Mouse (Mus musculus): ENCODE measurements around the gene Srsf12. TPM values are rescaled to one million over a fixed set of nuclear protein-coding genes. Genes with fewer than 3 reads are reported as not detected.

Gene Srsf12
- polyA plus RNA-seq, 1 experiment from 2014 or later = 0.16 TPM

GRCm38 (mm10) chr4:33198117-33198516, 10.7 kb upstream of the Srsf12 start:
- Histone ChIP-seq H3K4me1 (ENCODE audit: insufficient read depth, low read depth, low read length) (no peaks in the 10 kb centered on the region), H3K27me3 (replicated peaks; ENCODE audit: insufficient read depth, low read length) (no peaks in the 10 kb centered on the region), H3K4me3 (ENCODE audit: low read depth, low read length) (no peak overlapping the region), H3K27ac (ENCODE audit: low read length) (no peak overlapping the region), H3K9me3 (ENCODE audit: low read length) (0 out of 2 replicates have a peak, but pooled peaks cover 4% of the 10 kb centered on the region), H3K9ac (replicated peaks; ENCODE audit: low read depth) (no peak overlapping the region), H3K4me2 (replicated peaks; ENCODE audit: low read depth, low read length) (no peak overlapping the region), H3K36me3 (ENCODE audit: insufficient read depth, low read length) (no peaks in the 10 kb centered on the region)
- ATAC-seq (no peak), DNase-seq (ENCODE audit: low spot score) (no peak)
- no peak for TF ChIP-seq CTCF (IDR thresholded peaks at IDR 0.05)
- no peak for TF ChIP-seq EP300 (IDR thresholded peaks at IDR 0.05)
- 11% methylated on average over 2 of the region's 2 CpGs for WGBS

DNA sequence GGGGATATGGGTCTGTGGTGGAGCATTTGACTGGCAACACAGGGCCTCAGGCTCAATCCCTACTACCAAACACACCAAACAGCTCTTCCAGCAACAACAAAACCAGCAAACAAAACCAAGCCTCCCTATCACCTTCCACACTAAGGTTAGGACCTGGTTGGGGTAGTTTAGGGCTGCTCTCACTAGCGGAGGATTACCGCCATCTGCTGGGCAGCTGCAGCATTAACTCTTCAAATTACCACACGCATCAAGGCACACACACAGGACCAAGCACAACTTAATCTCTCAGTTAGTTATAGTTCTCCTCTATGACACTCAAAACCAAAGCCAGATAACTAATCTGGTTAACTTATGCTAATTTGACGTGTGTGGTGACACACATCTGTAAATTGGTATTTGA, 4.1 kb upstream of the Srsf12 start:
- no peaks in the 10 kb centered on the region for H3K9me3 ChIP-seq (ENCODE audit: low read length)
- H3K9ac ChIP-seq (replicated peaks; ENCODE audit: low read depth) = no peak overlapping the region
- H3K4me2 ChIP-seq (replicated peaks; ENCODE audit: low read depth, low read length) = no peak overlapping the region
- no peaks in the 10 kb centered on the region for H3K27me3 ChIP-seq (replicated peaks; ENCODE audit: insufficient read depth, low read length)
- WGBS = 5% methylated on average over 4 of the region's 4 CpGs
- no peaks in the 10 kb centered on the region for H3K36me3 ChIP-seq (ENCODE audit: insufficient read depth, low read length)
- ATAC-seq = 0 out of 2 replicates have a peak, but pooled peaks have one; percentile 30
- DNase-seq (ENCODE audit: low spot score) = peak; percentile 49
- no peak overlapping the region for H3K4me3 ChIP-seq (ENCODE audit: low read depth, low read length)
- no peaks in the 10 kb centered on the region for H3K4me1 ChIP-seq (ENCODE audit: insufficient read depth, low read depth, low read length)
- H3K27ac ChIP-seq (ENCODE audit: low read length) = no peak overlapping the region
- TF ChIP-seq EP300 (IDR thresholded peaks at IDR 0.05) (no peak), CTCF (IDR thresholded peaks at IDR 0.05) (peak; percentile 80)

GRCm38 (mm10) chr4:33207551-33207950, 1.2 kb upstream of the Srsf12 start:
- ATAC-seq (no peak; the same call in 1 of the 2 replicates), DNase-seq (ENCODE audit: low spot score) (no peak)
- no peak for TF ChIP-seq CTCF (IDR thresholded peaks at IDR 0.05)
- no peak for TF ChIP-seq EP300 (IDR thresholded peaks at IDR 0.05)
- Histone ChIP-seq H3K9me3 (ENCODE audit: low read length) (no peaks in the 10 kb centered on the region), H3K27me3 (replicated peaks; ENCODE audit: insufficient read depth, low read length) (no peaks in the 10 kb centered on the region), H3K27ac (ENCODE audit: low read length) (no peak overlapping the region), H3K36me3 (ENCODE audit: insufficient read depth, low read length) (no peaks in the 10 kb centered on the region), H3K9ac (replicated peaks; ENCODE audit: low read depth) (no peak overlapping the region), H3K4me1 (ENCODE audit: insufficient read depth, low read depth, low read length) (no peaks in the 10 kb centered on the region), H3K4me3 (ENCODE audit: low read depth, low read length) (no peak overlapping the region), H3K4me2 (replicated peaks; ENCODE audit: low read depth, low read length) (no peak overlapping the region)
- WGBS = 48% methylated on average over 2 of the region's 2 CpGs

GRCm38 (mm10) chr4:33221847-33222246, 13.1 kb downstream of the Srsf12 start:
- WGBS = 41% methylated on average over 1 of the region's 1 CpGs

GRCm38 (mm10) chr4:33224003-33224675, 15.3 kb downstream of the Srsf12 start:
- no peaks in the 10 kb centered on the region for H3K27me3 ChIP-seq (replicated peaks; ENCODE audit: insufficient read depth, low read length)
- no peaks in the 10 kb centered on the region for H3K4me1 ChIP-seq (ENCODE audit: insufficient read depth, low read depth, low read length)
- DNase-seq (ENCODE audit: low spot score) (no peak), ATAC-seq (no peak)
- H3K4me2 ChIP-seq (replicated peaks; ENCODE audit: low read depth, low read length) = no peak overlapping the region
- 45% methylated on average over 7 of the region's 7 CpGs for whole genome bisulfite sequencing
- no peaks in the 10 kb centered on the region for H3K36me3 ChIP-seq (ENCODE audit: insufficient read depth, low read length)
- H3K27ac ChIP-seq (ENCODE audit: low read length) = no peak overlapping the region
- no peak for TF ChIP-seq CTCF (IDR thresholded peaks at IDR 0.05)
- no peak for TF ChIP-seq EP300 (IDR thresholded peaks at IDR 0.05)
- no peak overlapping the region for H3K4me3 ChIP-seq (ENCODE audit: low read depth, low read length)
- no peak overlapping the region for H3K9ac ChIP-seq (replicated peaks; ENCODE audit: low read depth)
- H3K9me3 ChIP-seq (ENCODE audit: low read length) = no peaks in the 10 kb centered on the region

More at GRCm38 (mm10) chr4:33221847-33222246, 13.1 kb downstream of the Srsf12 start:
- Histone ChIP-seq H3K4me1 (ENCODE audit: insufficient read depth, low read depth, low read length) (no peaks in the 10 kb centered on the region), H3K9me3 (ENCODE audit: low read length) (no peaks in the 10 kb centered on the region), H3K9ac (replicated peaks; ENCODE audit: low read depth) (no peak overlapping the region), H3K36me3 (ENCODE audit: insufficient read depth, low read length) (no peaks in the 10 kb centered on the region), H3K27me3 (replicated peaks; ENCODE audit: insufficient read depth, low read length) (no peaks in the 10 kb centered on the region), H3K4me2 (replicated peaks; ENCODE audit: low read depth, low read length) (no peak overlapping the region), H3K4me3 (ENCODE audit: low read depth, low read length) (no peak overlapping the region), H3K27ac (ENCODE audit: low read length) (no peak overlapping the region)
- TF ChIP-seq CTCF (IDR thresholded peaks at IDR 0.05) (no peak), EP300 (IDR thresholded peaks at IDR 0.05) (no peak)
- DNase-seq (ENCODE audit: low spot score) = no peak
- no peak for ATAC-seq

GRCm38 (mm10) chr4:33227164-33227563, 18.4 kb downstream of the Srsf12 start:
- Histone ChIP-seq H3K27me3 (replicated peaks; ENCODE audit: insufficient read depth, low read length) (no peaks in the 10 kb centered on the region), H3K9ac (replicated peaks; ENCODE audit: low read depth) (no peak overlapping the region), H3K4me1 (ENCODE audit: insufficient read depth, low read depth, low read length) (no peaks in the 10 kb centered on the region), H3K4me3 (ENCODE audit: low read depth, low read length) (no peak overlapping the region), H3K9me3 (ENCODE audit: low read length) (no peaks in the 10 kb centered on the region), H3K36me3 (ENCODE audit: insufficient read depth, low read length) (no peaks in the 10 kb centered on the region), H3K4me2 (replicated peaks; ENCODE audit: low read depth, low read length) (no peak overlapping the region), H3K27ac (ENCODE audit: low read length) (no peak overlapping the region)
- ATAC-seq (no peak), DNase-seq (ENCODE audit: low spot score) (no peak)
- no peak for TF ChIP-seq CTCF (IDR thresholded peaks at IDR 0.05)
- TF ChIP-seq EP300 (IDR thresholded peaks at IDR 0.05) = no peak
- 77% methylated on average over 7 of the region's 7 CpGs for WGBS
